Mouse (Mus musculus) kidney, postnatal 25 days (tissue): ENCODE results near the gene Rasip1.

Experiments used
- DNase-seq, 2 experiments: peaks; one replicate each; pipeline ENCODE4 v3.0.0; 2021; ENCODE audit warnings: mixed read lengths in 2 of 2

Gene Rasip1

DNA sequence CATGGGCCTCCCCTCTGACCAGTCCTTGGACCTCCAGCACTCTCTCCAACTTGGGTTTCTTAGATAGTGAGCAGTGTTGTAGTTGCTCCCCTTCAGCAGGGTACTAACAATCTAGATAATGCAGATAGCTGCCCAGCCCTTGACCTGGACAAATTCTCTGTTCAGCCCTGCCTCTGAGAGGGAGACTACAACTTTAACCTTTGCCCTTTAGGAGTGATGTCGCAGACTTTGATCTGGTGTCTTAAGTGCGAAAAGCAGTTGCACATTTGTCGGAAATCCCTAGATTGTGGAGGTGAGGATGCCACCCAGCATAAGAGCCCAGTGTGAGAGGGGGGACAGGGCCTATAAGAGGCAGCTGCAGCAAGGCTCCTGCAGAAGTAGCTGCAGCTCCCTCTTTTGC, 2.6 kb upstream of the Rasip1 start:
- DNase-seq: peak in 1 of 2 experiments; percentile 30

DNA sequence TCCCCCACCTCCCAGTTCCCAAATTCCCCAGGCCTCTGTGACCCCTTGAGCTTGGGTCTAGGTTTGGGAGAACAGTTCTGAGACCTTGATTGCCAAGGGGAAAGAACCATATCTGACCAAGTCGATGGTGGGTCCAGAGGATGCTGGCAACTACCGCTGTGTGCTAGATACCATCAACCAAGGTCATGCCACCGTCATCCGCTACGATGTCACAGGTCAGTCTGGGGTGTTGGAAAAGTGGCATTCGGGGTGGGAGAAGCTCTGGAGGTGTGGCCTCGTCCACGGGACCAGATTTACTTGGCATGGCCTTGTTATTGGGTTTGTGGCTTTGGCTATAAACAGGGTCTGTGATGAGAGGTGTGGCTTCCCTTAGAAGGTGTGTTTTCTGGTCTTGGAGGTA, 1.8 kb upstream of the Rasip1 start:
- DNase-seq: no peak

GRCm38 (mm10) chr7:45626571-45627076, 664 bp upstream of the Rasip1 start:
- peak in 1 of 2 experiments; percentile 40 for DNase-seq

- peak; percentile 92 to 93 for DNase-seq
Measured at GRCm38 (mm10) chr7:45628364-45629294, 1.3 kb downstream of the Rasip1 start.

DNA sequence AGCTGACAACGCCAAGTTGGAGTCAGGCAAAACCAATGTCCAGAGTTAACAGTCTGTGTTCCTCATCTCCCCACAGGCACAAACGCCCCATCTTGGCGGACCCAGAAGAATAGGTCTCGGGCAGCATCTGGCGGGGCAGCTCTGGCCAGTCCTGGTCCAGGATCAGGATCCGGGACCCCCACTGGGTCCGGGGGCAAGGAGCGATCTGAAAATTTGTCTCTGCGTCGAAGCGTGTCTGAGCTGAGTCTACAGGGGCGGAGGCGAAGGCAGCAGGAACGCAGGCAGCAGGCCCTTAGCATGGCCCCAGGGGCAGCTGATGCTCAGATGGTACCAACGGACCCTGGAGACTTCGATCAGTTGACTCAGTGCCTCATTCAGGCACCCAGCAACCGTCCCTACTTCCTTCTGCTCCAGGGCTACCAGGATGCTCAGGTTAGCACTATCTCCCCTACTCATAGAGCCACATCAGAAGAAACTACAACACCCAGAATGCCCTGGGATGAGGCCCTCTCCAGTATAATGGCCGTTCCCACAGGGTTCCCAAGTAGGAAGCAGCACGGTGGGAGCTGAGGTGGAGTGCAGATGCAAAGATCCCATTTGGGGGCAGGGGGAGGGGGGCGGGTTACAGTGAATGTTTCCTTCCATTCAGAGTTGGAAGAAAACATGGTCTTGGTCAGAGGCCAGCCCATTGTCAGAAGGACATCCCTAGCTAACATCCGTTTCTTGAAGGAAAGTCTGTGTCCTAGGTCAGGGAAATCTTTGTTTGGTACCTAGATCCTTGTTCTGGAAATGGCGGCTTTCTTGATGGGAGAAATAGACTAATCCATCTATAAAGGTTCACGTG, 3.0 kb downstream of the Rasip1 start:
- peak in 1 of 2 experiments; percentile 49 for DNase-seq

DNA sequence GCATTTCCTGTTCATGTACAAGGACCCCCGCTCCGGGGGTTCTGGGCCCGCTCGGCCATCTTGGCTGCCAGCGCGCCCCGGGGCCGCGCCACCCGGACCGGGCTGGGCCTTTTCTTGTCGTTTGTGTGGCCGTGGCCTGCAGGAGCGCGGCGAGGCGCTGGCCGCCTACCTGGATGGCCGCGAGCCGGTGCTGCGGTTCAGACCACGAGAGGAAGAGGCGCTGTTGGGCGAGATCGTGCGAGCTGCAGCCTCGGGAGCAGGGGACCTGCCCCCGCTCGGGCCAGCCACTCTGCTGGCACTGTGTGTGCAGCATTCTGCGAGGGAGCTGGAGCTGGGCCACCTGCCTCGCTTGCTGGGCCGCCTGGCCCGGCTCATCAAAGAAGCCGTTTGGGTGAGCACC, 5.2 kb downstream of the Rasip1 start:
- DNase-seq: peak; percentile 43 to 61

DNA sequence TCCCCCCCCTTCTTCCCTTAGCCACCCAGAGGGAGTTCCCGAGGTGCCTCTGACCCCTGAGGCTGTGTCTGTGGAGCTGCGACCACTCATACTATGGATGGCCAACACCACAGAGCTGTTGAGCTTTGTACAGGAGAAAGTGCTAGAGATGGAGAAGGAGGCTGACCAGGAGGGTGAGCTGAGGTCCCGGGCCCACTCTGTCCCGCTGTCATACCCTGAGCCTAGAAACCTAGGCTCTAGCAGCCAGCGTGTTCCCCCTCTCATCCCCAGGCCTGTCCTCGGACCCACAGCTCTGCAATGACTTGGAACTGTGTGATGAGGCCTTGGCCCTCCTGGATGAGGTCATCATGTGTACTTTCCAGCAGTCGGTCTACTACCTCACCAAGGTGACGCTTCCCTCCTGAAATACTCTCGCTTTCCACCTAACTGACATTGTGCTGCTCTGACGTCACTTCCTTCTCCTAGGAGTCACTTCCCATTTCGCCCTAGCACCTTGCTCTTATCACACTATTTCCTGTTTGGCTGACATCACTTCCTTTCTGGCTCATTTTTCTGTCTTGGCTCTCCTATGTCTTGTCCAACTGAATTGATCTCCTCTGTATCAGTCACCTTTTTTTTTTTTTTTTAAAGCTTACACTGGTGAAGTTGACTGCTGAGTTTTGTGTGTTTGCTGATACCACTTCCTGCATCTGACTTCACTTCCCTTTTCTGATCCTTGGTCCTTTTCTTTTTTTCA, 7.8 kb downstream of the Rasip1 start:
- no peak for DNase-seq

GRCm38 (mm10) chr7:45635711-45636688, 8.7 kb downstream of the Rasip1 start:
- DNase-seq: peak; percentile 74 to 82

DNA sequence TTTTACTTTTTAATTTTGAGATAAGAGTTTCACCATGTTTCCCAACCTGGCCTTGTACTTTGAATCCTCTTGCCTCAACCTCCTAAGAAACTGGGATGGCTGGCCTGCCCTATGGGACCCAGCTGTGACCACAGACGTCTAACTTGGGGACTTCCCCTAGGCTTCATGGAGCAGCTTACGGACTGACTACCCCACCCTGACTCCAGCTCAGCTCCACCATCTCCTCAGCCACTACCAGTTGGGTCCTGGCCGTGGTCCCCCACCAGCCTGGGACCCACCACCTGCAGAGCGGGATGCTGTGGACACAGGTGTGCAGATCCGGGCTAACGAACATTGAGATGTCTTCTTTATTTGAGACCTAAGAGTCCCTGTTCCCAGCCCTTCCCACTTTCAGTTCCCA, 10.4 kb downstream of the Rasip1 start:
- DNase-seq: no peak

DNA sequence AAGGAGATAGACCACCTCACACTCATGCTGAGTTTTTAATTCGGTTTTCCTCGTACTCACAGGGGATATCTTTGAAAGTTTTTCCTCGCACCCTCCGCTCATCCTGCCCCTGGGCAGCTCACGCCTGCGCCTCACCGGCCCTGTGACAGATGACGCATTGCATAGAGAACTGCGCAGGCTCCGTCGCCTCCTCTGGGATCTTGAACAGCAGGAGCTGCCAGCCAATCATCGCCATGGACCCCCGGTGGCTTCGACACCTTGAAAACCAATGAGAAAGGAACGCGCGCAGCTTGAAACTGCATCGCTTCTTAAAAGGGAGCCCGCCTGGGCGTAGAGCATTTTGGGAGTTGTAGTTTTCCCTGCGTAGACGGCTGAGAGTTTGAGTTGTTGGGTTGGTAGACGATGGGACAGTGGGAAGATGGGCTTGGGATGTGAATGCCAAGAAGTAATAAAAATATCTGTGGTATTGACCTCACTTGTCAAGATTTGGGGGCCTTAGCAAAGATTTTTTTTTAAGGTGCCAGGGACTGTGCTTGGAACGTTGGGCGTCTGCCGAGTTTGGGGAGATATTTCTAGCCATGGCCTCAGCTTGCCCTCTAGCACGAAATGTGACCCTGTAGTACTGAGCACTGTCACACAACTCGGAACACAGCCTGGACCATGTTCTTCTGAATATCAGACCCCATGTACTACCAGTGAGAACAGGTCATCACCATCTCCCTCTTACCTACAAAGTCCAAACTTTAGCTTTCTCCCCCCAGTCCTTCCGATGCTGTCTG, 11.5 kb downstream of the Rasip1 start:
- DNase-seq: peak; percentile 93 to 97

GRCm38 (mm10) chr7:45639561-45640027, 12.3 kb downstream of the Rasip1 start, which contains the start of gene Mamstr:
Gene Mamstr, plus strand, starts transcription at chr7:45639977.
- no peak for DNase-seq

GRCm38 (mm10) chr7:45640191-45640957, 13.1 kb downstream of the Rasip1 start:
- DNase-seq: no peak

GRCm38 (mm10) chr7:45641391-45642040, 14.2 kb downstream of the Rasip1 start:
- peak; percentile 27 to 68 for DNase-seq

DNA sequence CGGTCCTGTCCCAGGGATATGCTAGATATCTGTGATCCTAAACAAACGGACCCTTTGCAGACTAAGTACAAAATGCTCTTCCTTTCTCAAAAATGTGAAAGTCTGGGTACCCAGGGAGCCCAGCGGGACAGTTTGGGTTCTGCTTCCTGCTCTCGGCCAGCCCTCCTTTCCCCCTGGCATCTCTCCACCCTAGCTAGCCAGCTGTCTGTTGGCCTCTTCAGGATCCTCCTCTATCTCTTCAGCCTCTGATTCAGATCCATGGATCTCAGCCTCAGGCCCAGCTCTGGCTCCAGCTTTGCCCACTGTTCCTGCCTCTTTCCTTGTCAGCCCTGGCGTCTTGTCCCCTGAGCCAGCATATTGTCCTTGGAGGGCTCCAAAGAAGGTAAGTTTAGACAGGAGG, 14.8 kb downstream of the Rasip1 start:
- DNase-seq: no peak

DNA sequence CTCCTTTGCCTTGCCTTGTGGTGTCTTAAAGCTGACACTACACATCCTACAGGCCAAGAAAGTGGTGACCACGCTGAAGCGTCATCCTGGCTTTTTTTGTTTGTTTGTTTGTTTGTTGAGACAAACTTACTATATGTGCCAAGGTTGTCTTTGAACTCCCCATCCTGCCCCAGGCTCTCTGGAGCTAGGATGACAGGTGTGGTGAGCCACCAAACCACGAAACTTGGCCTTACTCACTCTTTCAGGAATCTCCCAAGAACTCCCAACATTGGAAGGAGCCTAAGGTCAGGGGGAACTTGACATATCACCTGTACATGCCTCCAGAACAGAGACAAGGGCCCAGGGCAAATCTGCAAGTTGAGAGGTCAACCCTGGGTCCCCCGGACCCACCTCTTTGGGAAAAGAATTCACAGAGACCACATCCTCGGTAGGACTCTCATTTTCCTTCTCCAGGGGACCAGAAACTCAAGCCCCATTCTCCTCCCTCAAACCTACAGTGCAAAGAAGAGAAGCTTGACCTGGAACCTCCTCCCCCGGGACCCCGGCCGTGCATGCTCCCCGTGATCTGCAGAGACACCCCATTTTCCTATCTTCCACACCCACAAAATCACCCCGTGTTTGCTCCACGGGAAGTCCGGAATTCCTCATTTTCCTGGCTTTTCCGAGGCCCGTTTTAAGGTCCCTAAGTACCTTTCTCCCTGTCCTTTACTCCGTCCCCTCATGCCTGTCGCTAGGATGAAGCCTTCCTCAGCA, 15.4 kb downstream of the Rasip1 start:
- DNase-seq: no peak

GRCm38 (mm10) chr7:45643441-45644178, 16.3 kb downstream of the Rasip1 start:
- peak; percentile 90 to 96 for DNase-seq

DNA sequence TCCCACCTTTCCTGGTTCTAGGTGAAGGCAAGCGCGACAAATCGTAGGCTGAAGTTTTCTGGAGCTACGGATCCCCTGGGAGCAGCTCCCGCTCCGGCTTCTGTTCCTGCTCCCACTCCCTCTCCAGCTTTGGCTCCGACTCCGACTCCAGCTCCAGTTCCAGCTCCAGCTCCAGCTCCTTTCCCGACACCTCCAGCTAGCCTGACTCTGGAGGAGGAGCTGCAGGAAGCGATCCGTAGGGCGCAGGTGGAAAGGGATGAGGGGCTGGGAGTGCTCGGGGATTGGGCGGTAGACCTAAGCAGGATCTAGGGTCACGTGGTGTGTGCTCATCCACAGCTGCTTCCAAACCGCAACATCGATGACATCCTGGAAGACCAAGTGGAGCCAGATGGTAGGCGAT, 16.9 kb downstream of the Rasip1 start:
- peak in 1 of 2 experiments; percentile 68 for DNase-seq
